Mouse (Mus musculus) T-helper 2 cell (primary cell): ENCODE data around the gene Smyd2.

ENCODE experiments used
- in situ Hi-C: fragments of 300-600 bp; cut with MboI, MseI; formaldehyde crosslinking; loops from one replicate; pipeline ENCODE4 v1.15.1; 2025; ENCODE audit warnings: high pct_unique_total_duplicates

Smyd2 gene

GRCm38 (mm10) chr1:189921818-189922592 is at the start of gene Smyd2:
Gene Smyd2, minus strand, starts transcription at chr1:189922363.
- in situ Hi-C loops = loop anchor here (25.0 kb wide), 1 partner anchor 910 kb away; the partner anchor contains the start of gene Kctd3

- in situ Hi-C loops = loop anchor here (5.0 kb wide), 1 partner anchor 268 kb away; no protein-coding TSS in a partner anchor
Observed at GRCm38 (mm10) chr1:189970381-189970780, 48.2 kb upstream of the Smyd2 start.

- in situ Hi-C loops = no loop called here
Observed at GRCm38 (mm10) chr1:189968027-189968426, 45.9 kb upstream of the Smyd2 start.

- in situ Hi-C loops = no loop called here
Observed at GRCm38 (mm10) chr1:189960481-189960880, 38.3 kb upstream of the Smyd2 start.

- in situ Hi-C loops = no loop called here
Observed at GRCm38 (mm10) chr1:189959802-189960201, 37.6 kb upstream of the Smyd2 start.

GRCm38 (mm10) chr1:189951861-189952260 is 29.7 kb upstream of the Smyd2 start:
- in situ Hi-C loops = no loop called here

GRCm38 (mm10) chr1:189947411-189947810 is 25.2 kb upstream of the Smyd2 start:
- in situ Hi-C loops = no loop called here

- in situ Hi-C loops = no loop called here
Observed at GRCm38 (mm10) chr1:189946126-189946525, 24.0 kb upstream of the Smyd2 start.

GRCm38 (mm10) chr1:189941786-189942185 is 19.6 kb upstream of the Smyd2 start:
- in situ Hi-C loops = no loop called here

- in situ Hi-C loops = no loop called here
Observed at GRCm38 (mm10) chr1:189936436-189937105, 14.4 kb upstream of the Smyd2 start.

GRCm38 (mm10) chr1:189933480-189934202 is 11.5 kb upstream of the Smyd2 start:
- in situ Hi-C loops = no loop called here

- in situ Hi-C loops = no loop called here
Observed at GRCm38 (mm10) chr1:189932976-189933375, 10.8 kb upstream of the Smyd2 start.

GRCm38 (mm10) chr1:189932190-189932589 is 10.0 kb upstream of the Smyd2 start:
- in situ Hi-C loops = no loop called here

- in situ Hi-C loops = loop anchor here (5.0 kb wide), 2 partner anchors 43 to 47 kb away; no protein-coding TSS in a partner anchor
Observed at GRCm38 (mm10) chr1:189929896-189930295, 7.7 kb upstream of the Smyd2 start.

GRCm38 (mm10) chr1:189927644-189928043 is 5.5 kb upstream of the Smyd2 start:
- in situ Hi-C loops = loop anchor here (5.0 kb wide), 2 partner anchors 40 to 50 kb away; no protein-coding TSS in a partner anchor

GRCm38 (mm10) chr1:189926279-189926678 is 4.1 kb upstream of the Smyd2 start:
- in situ Hi-C loops = loop anchor here (5.0 kb wide), 2 partner anchors 39 to 51 kb away; no protein-coding TSS in a partner anchor

GRCm38 (mm10) chr1:189923871-189924568 is 1.9 kb upstream of the Smyd2 start:
- in situ Hi-C loops = loop anchor here (25.0 kb wide), 1 partner anchor 912 kb away; the partner anchor contains the start of gene Kctd3

GRCm38 (mm10) chr1:189923157-189923556 is 994 bp upstream of the Smyd2 start:
- in situ Hi-C loops = loop anchor here (25.0 kb wide), 1 partner anchor 911 kb away; the partner anchor contains the start of gene Kctd3

- in situ Hi-C loops = loop anchor here (25.0 kb wide), 1 partner anchor 910 kb away; the partner anchor contains the start of gene Kctd3
Observed at GRCm38 (mm10) chr1:189922721-189923120, 558 bp upstream of the Smyd2 start.

GRCm38 (mm10) chr1:189921568-189921817 is 670 bp downstream of the Smyd2 start:
- in situ Hi-C loops = loop anchor here (25.0 kb wide), 1 partner anchor 909 kb away; the partner anchor contains the start of gene Kctd3
